Mouse (Mus musculus): ENCODE measurements at regions not wholly inside any gene's neighbourhood (a gene's known extent, or its start where the extent isn't known, plus 50 kb on each side); places are given as distances from the start of the nearest gene placed in this dataset.

DNA sequence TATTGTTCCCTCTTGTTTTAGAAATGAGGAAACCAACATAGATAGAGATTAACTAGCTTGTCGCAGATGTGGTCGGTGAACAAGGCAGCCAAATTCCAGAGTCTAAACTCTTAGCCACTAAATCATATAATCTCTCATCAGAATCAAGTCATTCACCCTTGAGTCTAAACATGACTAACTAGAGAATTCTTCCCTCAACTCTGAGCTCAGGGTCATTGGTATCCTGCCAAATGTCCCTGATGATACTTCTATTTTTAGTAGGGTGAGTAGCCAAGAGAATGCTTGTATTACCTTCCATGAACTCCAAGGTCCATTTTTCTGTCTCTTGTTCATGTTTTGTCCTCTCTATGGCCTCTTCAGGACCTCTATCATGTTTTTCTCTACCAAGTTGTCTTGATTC lies 174.9 kb upstream of the Tars start:
- no peaks in the 10 kb centered on the region for H3K27me3 ChIP-seq (ENCODE audit: insufficient read depth, low read length)
- no peaks in the 10 kb centered on the region for H3K9me3 ChIP-seq (ENCODE audit: low read length)
- H3K36me3 ChIP-seq (ENCODE audit: insufficient read depth, low read length), result no peaks in the 10 kb centered on the region
- no peak overlapping the region for H3K4me3 ChIP-seq (replicated peaks; ENCODE audit: low read length)
- TF ChIP-seq NANOG (IDR thresholded peaks at IDR 0.05; ENCODE audit: borderline replicate concordance, low read length) (no peak), POU5F1 (IDR thresholded peaks at IDR 0.05; ENCODE audit: borderline replicate concordance, low read length) (no peak), CTCF (conservative IDR thresholded peaks at IDR 0.05; ENCODE audit: low read length) (no peak)
- H3K4me1 ChIP-seq (replicated peaks; ENCODE audit: low read depth, low read length), result no peaks in the 10 kb centered on the region

- H3K27me3 ChIP-seq (ENCODE audit: insufficient read depth, low read length), result no peaks in the 10 kb centered on the region
- TF ChIP-seq NANOG (IDR thresholded peaks at IDR 0.05; ENCODE audit: borderline replicate concordance, low read length) (no peak), POU5F1 (IDR thresholded peaks at IDR 0.05; ENCODE audit: borderline replicate concordance, low read length) (no peak)
- no peaks in the 10 kb centered on the region for H3K9me3 ChIP-seq (ENCODE audit: low read length)
- no peak overlapping the region for H3K4me3 ChIP-seq (replicated peaks; ENCODE audit: low read length)
- H3K36me3 ChIP-seq (ENCODE audit: insufficient read depth, low read length), result no peaks in the 10 kb centered on the region
- H3K4me1 ChIP-seq (replicated peaks; ENCODE audit: low read depth, low read length), result peaks cover 1% of the 10 kb centered on the region
These were observed 174.0 kb upstream of the Tars start for GRCm38 (mm10) chr15:11573496-11573895.

DNA sequence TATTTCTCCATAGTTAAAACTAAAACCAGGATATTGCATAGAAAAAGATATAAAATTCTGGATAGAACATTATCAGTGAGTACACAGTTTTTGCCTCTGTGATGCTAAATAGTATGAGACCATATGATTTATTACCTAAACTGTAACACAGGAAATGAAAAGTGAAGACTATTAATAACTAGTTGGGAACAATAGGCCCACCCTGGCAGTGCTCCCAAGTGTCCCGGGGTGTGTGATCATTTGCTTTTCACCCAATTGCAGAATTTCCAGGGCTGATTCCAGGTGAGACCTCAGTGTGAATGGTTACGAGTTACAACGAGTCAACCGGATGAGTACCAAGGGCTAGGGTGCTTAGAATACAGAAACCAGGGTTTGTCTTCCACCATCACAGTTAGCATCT lies 172.6 kb upstream of the Tars start:
- Histone ChIP-seq H3K36me3 (ENCODE audit: insufficient read depth, low read length) (no peaks in the 10 kb centered on the region), H3K27me3 (ENCODE audit: insufficient read depth, low read length) (no peaks in the 10 kb centered on the region), H3K9me3 (ENCODE audit: low read length) (no peaks in the 10 kb centered on the region), H3K4me3 (replicated peaks; ENCODE audit: low read length) (no peak overlapping the region), H3K4me1 (replicated peaks; ENCODE audit: low read depth, low read length) (peaks cover 13% of the 10 kb centered on the region)
- TF ChIP-seq CTCF (conservative IDR thresholded peaks at IDR 0.05; ENCODE audit: low read length) (no peak), NANOG (IDR thresholded peaks at IDR 0.05; ENCODE audit: borderline replicate concordance, low read length) (no peak), POU5F1 (IDR thresholded peaks at IDR 0.05; ENCODE audit: borderline replicate concordance, low read length) (no peak)

DNA sequence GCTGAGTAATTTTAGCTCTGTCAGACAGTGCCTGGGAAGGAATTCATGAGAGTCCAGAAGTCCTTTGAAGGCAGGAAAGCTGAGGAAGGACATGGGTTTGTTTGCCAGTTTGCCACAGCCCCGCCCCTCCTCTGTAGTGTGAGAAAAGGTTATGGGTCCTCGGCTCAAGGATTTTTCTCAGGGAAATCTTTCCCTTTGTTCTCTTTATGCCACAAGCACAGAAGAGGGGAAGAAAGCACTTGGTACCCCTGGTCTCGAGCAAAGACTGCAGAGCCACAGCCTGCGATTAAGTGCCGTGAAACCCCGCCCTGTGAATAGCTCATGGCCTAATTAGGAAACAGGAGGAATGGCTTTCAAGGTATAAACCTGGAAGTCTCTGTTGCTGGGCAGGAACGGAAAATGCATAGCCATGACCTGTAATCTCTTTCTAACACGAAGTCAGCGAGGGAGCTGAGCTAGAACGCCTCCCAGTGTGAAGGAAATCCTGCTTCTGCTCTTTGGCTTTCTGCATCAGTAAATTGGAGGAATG lies 166.1 kb upstream of the Tars start:
- no peaks in the 10 kb centered on the region for H3K9me3 ChIP-seq (ENCODE audit: low read length)
- H3K4me3 ChIP-seq (replicated peaks; ENCODE audit: low read length), result no peak overlapping the region
- no peaks in the 10 kb centered on the region for H3K27me3 ChIP-seq (ENCODE audit: insufficient read depth, low read length)
- H3K4me1 ChIP-seq (replicated peaks; ENCODE audit: low read depth, low read length), result peaks cover 15% of the 10 kb centered on the region
- TF ChIP-seq NANOG (IDR thresholded peaks at IDR 0.05; ENCODE audit: borderline replicate concordance, low read length) (no peak), CTCF (conservative IDR thresholded peaks at IDR 0.05; ENCODE audit: low read length) (no peak), POU5F1 (IDR thresholded peaks at IDR 0.05; ENCODE audit: borderline replicate concordance, low read length) (no peak)
- H3K36me3 ChIP-seq (ENCODE audit: insufficient read depth, low read length), result no peaks in the 10 kb centered on the region

- H3K36me3 ChIP-seq (ENCODE audit: insufficient read depth, low read length), result no peaks in the 10 kb centered on the region
- H3K27me3 ChIP-seq (ENCODE audit: insufficient read depth, low read length), result no peaks in the 10 kb centered on the region
- no peak overlapping the region for H3K4me3 ChIP-seq (replicated peaks; ENCODE audit: low read length)
- H3K4me1 ChIP-seq (replicated peaks; ENCODE audit: low read depth, low read length), result no peaks in the 10 kb centered on the region
- TF ChIP-seq NANOG (IDR thresholded peaks at IDR 0.05; ENCODE audit: borderline replicate concordance, low read length) (no peak), POU5F1 (IDR thresholded peaks at IDR 0.05; ENCODE audit: borderline replicate concordance, low read length) (no peak), CTCF (conservative IDR thresholded peaks at IDR 0.05; ENCODE audit: low read length) (no peak)
- peaks cover 6% of the 10 kb centered on the region for H3K9me3 ChIP-seq (ENCODE audit: low read length)
These were observed 153.1 kb upstream of the Tars start for GRCm38 (mm10) chr15:11552568-11552967.

DNA sequence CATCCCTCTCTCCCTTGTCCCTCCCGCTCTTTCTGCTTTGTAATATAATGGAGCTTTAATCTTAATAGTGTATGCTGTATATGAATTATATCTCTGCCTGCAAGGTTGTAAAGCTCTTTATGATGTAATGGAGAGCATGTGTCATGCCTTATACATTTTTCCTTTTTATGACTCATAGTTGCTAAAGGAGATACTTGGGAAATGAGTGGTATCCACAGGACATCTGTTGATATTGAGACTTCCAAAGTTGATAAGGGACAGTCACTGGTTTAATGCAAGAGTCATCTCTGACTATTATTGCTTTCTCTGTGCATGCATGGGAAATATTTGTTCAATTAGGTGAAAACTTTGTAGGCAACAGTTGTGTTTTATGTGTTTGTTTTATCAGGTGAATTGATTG lies 152.6 kb upstream of the Tars start:
- Histone ChIP-seq H3K36me3 (ENCODE audit: insufficient read depth, low read length) (no peaks in the 10 kb centered on the region), H3K4me1 (replicated peaks; ENCODE audit: low read depth, low read length) (no peaks in the 10 kb centered on the region), H3K9me3 (ENCODE audit: low read length) (peaks cover 6% of the 10 kb centered on the region), H3K27me3 (ENCODE audit: insufficient read depth, low read length) (no peaks in the 10 kb centered on the region), H3K4me3 (replicated peaks; ENCODE audit: low read length) (no peak overlapping the region)
- TF ChIP-seq POU5F1 (IDR thresholded peaks at IDR 0.05; ENCODE audit: borderline replicate concordance, low read length), result no peak
- no peak for TF ChIP-seq NANOG (IDR thresholded peaks at IDR 0.05; ENCODE audit: borderline replicate concordance, low read length)
- TF ChIP-seq CTCF (conservative IDR thresholded peaks at IDR 0.05; ENCODE audit: low read length), result no peak

DNA sequence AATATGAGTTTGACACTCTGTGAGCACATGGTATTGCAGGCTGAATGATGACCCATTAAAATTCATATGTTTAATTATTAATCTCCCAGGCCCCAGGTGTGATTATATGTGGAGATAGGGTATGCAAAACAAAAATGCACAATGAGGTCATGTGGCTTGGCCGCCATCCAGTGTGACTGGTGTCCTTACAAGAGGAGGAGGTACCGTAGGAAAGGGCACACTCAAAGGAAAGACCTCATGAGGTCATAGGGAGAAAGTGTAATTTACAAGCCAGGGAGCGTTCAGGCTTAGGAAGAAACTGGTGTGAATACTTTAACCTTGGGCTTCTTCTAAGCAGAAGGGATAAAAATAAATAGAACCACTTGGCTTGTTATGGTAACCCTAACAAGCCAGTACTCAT lies 140.0 kb upstream of the Tars start:
- TF ChIP-seq CTCF (conservative IDR thresholded peaks at IDR 0.05; ENCODE audit: low read length) (no peak), NANOG (IDR thresholded peaks at IDR 0.05; ENCODE audit: borderline replicate concordance, low read length) (no peak), POU5F1 (IDR thresholded peaks at IDR 0.05; ENCODE audit: borderline replicate concordance, low read length) (no peak)

GRCm38 (mm10) chr15:11536076-11536620 lies 136.7 kb upstream of the Tars start:
- Histone ChIP-seq H3K36me3 (ENCODE audit: insufficient read depth, low read length) (no peaks in the 10 kb centered on the region), H3K4me3 (replicated peaks; ENCODE audit: low read length) (no peak overlapping the region)
- TF ChIP-seq NANOG (IDR thresholded peaks at IDR 0.05; ENCODE audit: borderline replicate concordance, low read length) (no peak), CTCF (conservative IDR thresholded peaks at IDR 0.05; ENCODE audit: low read length) (no peak), POU5F1 (IDR thresholded peaks at IDR 0.05; ENCODE audit: borderline replicate concordance, low read length) (no peak)

More for the DNA sequence above, 140.0 kb upstream of the Tars start:
- Histone ChIP-seq H3K36me3 (ENCODE audit: insufficient read depth, low read length) (no peaks in the 10 kb centered on the region), H3K4me1 (replicated peaks; ENCODE audit: low read depth, low read length) (no peaks in the 10 kb centered on the region), H3K27me3 (ENCODE audit: insufficient read depth, low read length) (no peaks in the 10 kb centered on the region), H3K9me3 (ENCODE audit: low read length) (no peaks in the 10 kb centered on the region), H3K4me3 (replicated peaks; ENCODE audit: low read length) (no peak overlapping the region)

More at GRCm38 (mm10) chr15:11536076-11536620, 136.7 kb upstream of the Tars start:
- H3K27me3 ChIP-seq (ENCODE audit: insufficient read depth, low read length), result no peaks in the 10 kb centered on the region
- H3K9me3 ChIP-seq (ENCODE audit: low read length), result no peaks in the 10 kb centered on the region
- no peaks in the 10 kb centered on the region for H3K4me1 ChIP-seq (replicated peaks; ENCODE audit: low read depth, low read length)
